Mouse (Mus musculus) testis, adult 2 months (tissue): Measurements from ENCODE around the gene Sbno2.

Experiments used
- CTCF ChIP-seq: fragments of 200-500 bp; IDR thresholded peaks from 2 replicates; pipeline ENCODE4 v1.5.1; 2012; ENCODE audit warnings: low read depth, mild to moderate bottlenecking, inconsistent platforms, low read length, moderate library complexity; ENCODE audit not compliant: control insufficient read depth, insufficient read depth, insufficient replicate concordance
- POLR2A ChIP-seq: fragments of 200-500 bp; IDR thresholded peaks from 2 replicates; pipeline ENCODE4 v1.6.1; 2012; ENCODE audit warnings: low read depth, mild to moderate bottlenecking, inconsistent platforms, low read length, moderate library complexity; ENCODE audit not compliant: control insufficient read depth

GRCm38 (mm10) chr10:80016511-80016910 is 88.9 kb downstream of the Sbno2 start, which contains the start of gene Arhgap45:
- no peak for TF ChIP-seq CTCF
- TF ChIP-seq POLR2A: no peak
